Mouse (Mus musculus): ENCODE measurements around the gene Mlkl. TPM values are rescaled to one million over a fixed set of nuclear protein-coding genes. Genes with fewer than 3 reads are reported as not detected.
A peak's percentile ranks its signal among the peaks of the same experiment; 100 is the strongest.

Mlkl gene
- 5.0 TPM in 2 replicates for polyA plus RNA-seq (2015; fragmentation: Nextera tagmentation; extraction: Ambion mirVana)

GRCm38 (mm10) chr8:111337890-111338347 lies at the start of gene Mlkl:
TSS of gene Mlkl (minus strand) at chr8:111338177.
- peak; percentile 8 for DNase-seq (ENCODE audit: low spot score)

- DNase-seq (ENCODE audit: low spot score), result no peak
Observed at GRCm38 (mm10) chr8:111385915-111386314, 47.9 kb upstream of the Mlkl start.

- no peak for DNase-seq (ENCODE audit: low spot score)
Observed at GRCm38 (mm10) chr8:111384628-111385027, 46.7 kb upstream of the Mlkl start.

GRCm38 (mm10) chr8:111375192-111375591 lies 37.2 kb upstream of the Mlkl start:
- no peak for DNase-seq (ENCODE audit: low spot score)

- no peak for DNase-seq (ENCODE audit: low spot score)
Observed at GRCm38 (mm10) chr8:111369711-111370110, 31.7 kb upstream of the Mlkl start.

GRCm38 (mm10) chr8:111367350-111367749 lies 29.4 kb upstream of the Mlkl start:
- no peak for DNase-seq (ENCODE audit: low spot score)

- no peak for DNase-seq (ENCODE audit: low spot score)
Observed at GRCm38 (mm10) chr8:111366610-111367234, 28.7 kb upstream of the Mlkl start.

- no peak for DNase-seq (ENCODE audit: low spot score)
Observed at GRCm38 (mm10) chr8:111363489-111363888, 25.5 kb upstream of the Mlkl start.

- no peak for DNase-seq (ENCODE audit: low spot score)
Observed at GRCm38 (mm10) chr8:111360579-111361209, 22.7 kb upstream of the Mlkl start.

- no peak for DNase-seq (ENCODE audit: low spot score)
Observed at GRCm38 (mm10) chr8:111359936-111360335, 22.0 kb upstream of the Mlkl start.

GRCm38 (mm10) chr8:111358905-111359304 lies 20.9 kb upstream of the Mlkl start:
- DNase-seq (ENCODE audit: low spot score), result no peak

- DNase-seq (ENCODE audit: low spot score), result no peak
Observed at GRCm38 (mm10) chr8:111357433-111357832, 19.5 kb upstream of the Mlkl start.

- DNase-seq (ENCODE audit: low spot score), result no peak
Observed at GRCm38 (mm10) chr8:111353497-111353896, 15.5 kb upstream of the Mlkl start.

- no peak for DNase-seq (ENCODE audit: low spot score)
Observed at GRCm38 (mm10) chr8:111352289-111352688, 14.3 kb upstream of the Mlkl start.

GRCm38 (mm10) chr8:111350577-111350976 lies 12.6 kb upstream of the Mlkl start:
- no peak for DNase-seq (ENCODE audit: low spot score)

GRCm38 (mm10) chr8:111343225-111343624 lies 5.2 kb upstream of the Mlkl start:
- DNase-seq (ENCODE audit: low spot score), result peak; percentile 75

- DNase-seq (ENCODE audit: low spot score), result no peak
Observed at GRCm38 (mm10) chr8:111340186-111340585, 2.2 kb upstream of the Mlkl start.

GRCm38 (mm10) chr8:111338370-111339208 lies 612 bp upstream of the Mlkl start:
- no peak for DNase-seq (ENCODE audit: low spot score)

- DNase-seq (ENCODE audit: low spot score), result no peak
Observed at GRCm38 (mm10) chr8:111337311-111337889, 577 bp downstream of the Mlkl start.

GRCm38 (mm10) chr8:111336692-111337091 lies 1.3 kb downstream of the Mlkl start:
- DNase-seq (ENCODE audit: low spot score), result no peak

- no peak for DNase-seq (ENCODE audit: low spot score)
Observed at GRCm38 (mm10) chr8:111325222-111325790, 12.7 kb downstream of the Mlkl start.

Data from thymus, postnatal 0 days (tissue).